Mouse (Mus musculus): ENCODE measurements around the gene Chst1.

GRCm38 (mm10) chr2:92608810-92609581 is 9.5 kb downstream of the Chst1 start:
- peak; percentile 92 for TF ChIP-seq CTCF (IDR thresholded peaks at IDR 0.05; ENCODE audit: low read depth)
- TF ChIP-seq EP300 (optimal IDR thresholded peaks at IDR 0.05), result no peak
